Mouse (Mus musculus): ENCODE measurements at regions not wholly inside any gene's neighbourhood (a gene's known extent, or its start where the extent isn't known, plus 50 kb on each side); places are given as distances from the start of the nearest gene placed in this dataset.

DNA sequence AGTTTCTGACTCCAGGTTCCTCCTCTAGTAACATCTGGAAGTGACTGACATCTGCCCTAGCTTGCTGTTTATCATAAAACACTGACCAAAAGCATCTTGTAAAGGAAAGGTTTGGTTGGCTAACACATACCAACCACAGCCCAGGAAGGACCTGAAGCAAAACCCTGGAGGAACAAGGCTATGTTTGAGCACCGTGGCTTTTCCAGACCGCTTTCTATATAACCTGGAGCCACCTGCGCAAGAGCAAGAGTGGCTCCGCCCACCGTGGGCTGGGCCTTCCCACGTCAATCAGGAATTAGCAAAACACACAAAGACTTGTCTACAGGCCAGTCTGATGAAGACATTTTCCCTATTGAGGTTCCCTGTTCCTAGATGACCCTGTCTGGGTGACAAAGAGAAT is 177.5 kb upstream of the Dapk1 start:
- TF ChIP-seq CTCF (IDR thresholded peaks at IDR 0.05; ENCODE audit: borderline replicate concordance, extremely low read depth, insufficient read depth, insufficient read length), result no peak
- no peak for TF ChIP-seq POLR2A (IDR thresholded peaks at IDR 0.05; ENCODE audit: borderline replicate concordance, extremely low read depth, insufficient read depth, insufficient read length, poor library complexity, severe bottlenecking)
